Mouse (Mus musculus): Measurements from ENCODE around the gene E130311K13Rik.

The E130311K13Rik gene

DNA sequence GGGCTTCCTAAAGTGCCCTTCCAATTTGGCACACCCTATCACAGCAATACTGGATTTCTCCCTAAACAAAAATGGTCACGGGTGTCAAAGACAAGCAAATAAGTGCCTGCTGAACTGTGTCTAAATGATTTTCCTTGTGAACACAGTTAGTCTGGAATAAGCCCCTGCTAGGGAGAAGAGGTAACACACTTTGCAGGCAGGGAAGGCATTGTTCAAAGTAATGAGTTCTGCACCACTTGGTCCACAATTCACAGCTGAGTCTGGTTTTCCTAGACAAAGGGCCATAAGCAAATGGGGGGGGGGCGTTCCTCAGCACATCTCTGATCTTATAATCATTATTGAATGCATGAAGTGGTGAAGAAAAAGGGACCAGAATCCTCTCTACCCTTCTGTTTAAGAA is 33.5 kb downstream of the E130311K13Rik start:
- no peak for DNase-seq (ENCODE audit: low spot score)

DNA sequence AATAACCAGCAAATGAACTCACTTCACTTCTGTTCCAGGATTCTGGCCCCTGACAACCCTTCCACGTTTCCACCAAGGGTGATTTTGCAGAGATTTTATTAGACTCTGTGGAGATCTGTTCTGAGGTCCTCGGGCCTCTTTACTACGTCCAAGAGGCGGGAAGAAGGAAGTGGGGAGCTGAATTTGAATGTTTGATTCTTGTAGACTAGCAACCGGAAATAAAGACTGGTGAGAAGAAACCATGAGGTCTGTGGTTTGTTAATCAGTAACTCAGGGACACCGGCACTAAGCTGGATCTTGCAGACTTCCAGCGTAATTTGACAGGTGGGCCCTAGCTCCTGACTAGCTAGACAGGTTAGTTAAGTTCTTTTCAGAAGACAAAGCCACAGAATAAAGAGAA is 35.6 kb downstream of the E130311K13Rik start:
- no peak for DNase-seq (ENCODE audit: low spot score)

GRCm38 (mm10) chr3:63892154-63892553 is 37.1 kb downstream of the E130311K13Rik start:
- no peak for DNase-seq (ENCODE audit: low spot score)

DNA sequence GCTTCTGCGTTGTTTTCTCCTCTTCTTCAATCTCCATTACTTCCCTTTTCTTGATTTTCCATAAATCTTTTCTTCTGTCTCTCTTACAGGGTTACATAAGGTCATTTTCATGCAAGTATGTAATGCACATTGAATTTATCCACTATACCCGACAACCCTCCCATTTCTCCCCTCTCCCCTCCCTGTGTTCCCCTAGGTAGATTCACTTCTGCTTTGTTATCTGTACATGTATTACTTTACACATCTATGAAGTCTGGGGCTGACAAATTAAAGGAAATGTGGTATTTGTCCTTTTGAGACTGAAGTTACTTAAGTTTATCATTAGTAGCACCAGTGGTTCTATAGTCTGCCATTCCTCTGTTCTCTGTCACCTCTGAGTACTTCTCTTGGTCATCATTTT is 48.2 kb downstream of the E130311K13Rik start:
- DNase-seq (ENCODE audit: low spot score): no peak

GRCm38 (mm10) chr3:63878995-63879666 is 50.1 kb downstream of the E130311K13Rik start:
- no peak for DNase-seq (ENCODE audit: low spot score)

DNA sequence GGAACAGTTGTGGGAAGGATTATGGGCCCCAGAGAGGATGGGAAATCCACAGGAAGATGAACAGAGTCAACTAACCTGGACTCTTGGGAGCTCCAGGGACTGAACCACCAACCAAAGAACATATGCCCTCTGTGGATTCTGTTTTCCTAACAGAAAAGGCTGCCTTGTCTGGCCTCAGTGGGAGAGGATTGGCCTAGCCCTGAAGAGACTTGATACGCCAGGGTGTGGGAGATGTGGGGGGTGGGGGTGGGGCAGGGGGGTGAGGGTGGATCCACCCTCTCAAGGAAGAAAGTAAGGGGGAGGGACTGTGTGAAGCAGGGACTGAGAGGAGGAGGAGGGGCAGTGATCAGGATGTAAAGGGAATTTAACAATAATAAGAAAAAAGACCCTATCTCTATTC is 56.5 kb downstream of the E130311K13Rik start:
- no peak for DNase-seq (ENCODE audit: low spot score)

DNA sequence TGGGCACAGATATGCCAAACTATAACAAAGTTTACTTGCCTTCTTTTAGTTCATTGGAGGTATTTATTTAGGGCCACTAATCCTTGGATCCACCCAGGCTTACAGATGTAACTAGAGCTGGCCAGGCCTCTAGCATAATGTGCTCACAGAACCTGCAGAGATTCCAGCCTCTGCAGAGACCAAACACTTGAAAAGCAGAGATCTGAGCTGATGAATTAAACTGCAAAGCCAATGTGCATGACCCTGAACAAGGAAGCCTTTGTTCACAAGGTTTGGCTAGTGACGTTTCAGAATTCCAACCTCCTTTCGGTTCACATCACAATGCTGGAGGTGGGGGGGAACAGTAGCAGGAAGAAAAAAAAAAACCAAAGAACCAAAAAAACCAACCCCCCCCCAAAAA is 58.0 kb downstream of the E130311K13Rik start:
- no peak for DNase-seq (ENCODE audit: low spot score)

- DNase-seq (ENCODE audit: low spot score): no peak
Observed at GRCm38 (mm10) chr3:63868285-63868684, 61.0 kb downstream of the E130311K13Rik start.

- DNase-seq (ENCODE audit: low spot score): no peak
Observed at GRCm38 (mm10) chr3:63865069-63865468, 64.2 kb downstream of the E130311K13Rik start.

All from c-Kit-positive CD71-positive TER-119-positive erythroid progenitor cells, embryonic 14.5 days (primary cell).